Mouse (Mus musculus) myocyte (in vitro differentiated cells): ENCODE results near the gene Olfr697. TPM values are rescaled to one million over a fixed set of nuclear protein-coding genes. Genes with fewer than 3 reads are reported as not detected.
"Not testable (repeated sequence)": the region's sequence is repeated elsewhere in the genome, so short reads cannot be mapped to it uniquely, and the experiment has no call there.

Experiments
- H3K27me3 ChIP-seq: one replicate; pipeline ENCODE4 v1.6.1; 2011; ENCODE audit not compliant: control insufficient read depth, insufficient read depth, insufficient read length
- H3K36me3 ChIP-seq: one replicate; pipeline ENCODE4 v1.6.1; 2011; ENCODE audit not compliant: control insufficient read depth, insufficient read depth
- H3K4me2 ChIP-seq: one replicate; pipeline ENCODE4 v1.6.1; 2011; ENCODE audit warnings: low read depth, control low read depth
- H3K4me3 ChIP-seq: one replicate; pipeline ENCODE4 v1.5.1; 2011; ENCODE audit warnings: mild to moderate bottlenecking, control low read depth, moderate library complexity
- H3K79me2 ChIP-seq: one replicate; pipeline ENCODE4 v1.6.1; 2011; ENCODE audit not compliant: control insufficient read depth, insufficient read depth
- H3ac ChIP-seq: one replicate; pipeline ENCODE4 v1.6.1; 2011; ENCODE audit not compliant: control insufficient read depth, insufficient read length
- CEBPB ChIP-seq: IDR thresholded peaks from 2 replicates; pipeline ENCODE4 v1.6.1; 2011; ENCODE audit warnings: mild to moderate bottlenecking, moderate library complexity; ENCODE audit not compliant: poor library complexity, insufficient read depth, severe bottlenecking
- E2F4 ChIP-seq: IDR thresholded peaks from one replicate; pipeline ENCODE4 v1.6.1; 2011; ENCODE audit warnings: mild to moderate bottlenecking, control low read depth, moderate library complexity; ENCODE audit not compliant: insufficient read depth
- MAX ChIP-seq: IDR thresholded peaks from one replicate; pipeline ENCODE4 v1.6.1; 2011; ENCODE audit warnings: low read depth, mild to moderate bottlenecking, control low read depth
- MYOD1 ChIP-seq, 3 experiments: IDR thresholded peaks; one replicate each; pipeline ENCODE4 v1.6.1; 2011; ENCODE audit warnings: control low read depth in 2 of 3, low read depth in 2 of 3, mild to moderate bottlenecking in 2 of 3, moderate library complexity in 1 of 3; ENCODE audit not compliant: insufficient read length in 2 of 3, control insufficient read depth in 1 of 3
- MYOG ChIP-seq, 3 experiments: IDR thresholded peaks; one replicate each; pipeline ENCODE4 v1.6.1; 2011; ENCODE audit warnings: control low read depth in 2 of 3, low read depth in 2 of 3, mild to moderate bottlenecking in 2 of 3; ENCODE audit not compliant: insufficient read length in 2 of 3, control insufficient read depth in 1 of 3, insufficient read depth in 1 of 3
- POLR2A ChIP-seq: IDR thresholded peaks from one replicate; pipeline ENCODE4 v1.6.1; 2011; ENCODE audit warnings: low read depth, mild to moderate bottlenecking, control low read depth, moderate library complexity; ENCODE audit not compliant: insufficient read length
- POLR2AphosphoS2 ChIP-seq: IDR thresholded peaks from one replicate; pipeline ENCODE4 v1.6.1; 2011; ENCODE audit warnings: low read depth, control low read depth; ENCODE audit not compliant: insufficient read length
- REST ChIP-seq: IDR thresholded peaks from one replicate; pipeline ENCODE4 v1.6.1; 2011; ENCODE audit warnings: mild to moderate bottlenecking, control low read depth, moderate library complexity; ENCODE audit not compliant: insufficient read depth, insufficient read length
- SRF ChIP-seq: IDR thresholded peaks from one replicate; pipeline ENCODE4 v1.6.1; 2011; ENCODE audit warnings: low read depth; ENCODE audit not compliant: control insufficient read depth, insufficient read length
- TCF12 ChIP-seq: IDR thresholded peaks from one replicate; pipeline ENCODE4 v1.6.1; 2011; ENCODE audit warnings: mild to moderate bottlenecking, control low read depth; ENCODE audit not compliant: poor library complexity, insufficient read depth, severe bottlenecking
- TCF3 ChIP-seq: IDR thresholded peaks from one replicate; pipeline ENCODE4 v1.6.1; 2011; ENCODE audit warnings: low read depth, control low read depth; ENCODE audit not compliant: insufficient read length
- USF1 ChIP-seq: IDR thresholded peaks from one replicate; pipeline ENCODE4 v1.6.1; 2011; ENCODE audit warnings: low read depth, mild to moderate bottlenecking, control low read depth, moderate library complexity
- polyA plus RNA-seq: library from polyadenylated mRNA; unstranded; fragments of >200 nt; fragmentation: generic; extraction: Trizol; gene quantifications from one replicate; pipeline ENCODE4 v1.2.1, GENCODE M21; 2012; ENCODE audit warnings: missing spikeins

Olfr697 gene
- polyA plus RNA-seq, 1 experiment, result not detected

- H3K79me2 ChIP-seq, result no peaks in the 10 kb centered on the region
- H3K27me3 ChIP-seq, result no peaks in the 10 kb centered on the region
- no peaks in the 10 kb centered on the region for H3K36me3 ChIP-seq
- no peak overlapping the region for H3ac ChIP-seq
- no peak overlapping the region for H3K4me3 ChIP-seq
- TF ChIP-seq POLR2A (no peak), SRF (no peak), USF1 (no peak), MYOD1 (IDR thresholded peaks at IDR 0.05; ENCODE audit: control insufficient read depth in 1 of 3, insufficient read length in 2 of 3, low read depth in 2 of 3) (no peak), MAX (no peak), CEBPB (no peak), POLR2AphosphoS2 (no peak), E2F4 (no peak), TCF12 (no peak), TCF3 (no peak), REST (no peak), MYOG (IDR thresholded peaks at IDR 0.05; ENCODE audit: control insufficient read depth in 1 of 3, insufficient read depth in 1 of 3, insufficient read length in 2 of 3, low read depth in 2 of 3) (no peak)
- no peak overlapping the region for H3K4me2 ChIP-seq
Observed at GRCm38 (mm10) chr7:106711463-106711862, 30.8 kb downstream of the Olfr697 start.

GRCm38 (mm10) chr7:106707705-106708104 is 34.5 kb downstream of the Olfr697 start:
- H3K4me2 ChIP-seq, H3K36me3 ChIP-seq, H3K4me3 ChIP-seq, H3K79me2 ChIP-seq, H3ac ChIP-seq, H3K27me3 ChIP-seq: not testable (repeated sequence)

- no peak overlapping the region for H3K4me2 ChIP-seq
- no peaks in the 10 kb centered on the region for H3K27me3 ChIP-seq
- TF ChIP-seq POLR2A, result no peak
- TF ChIP-seq E2F4, result no peak
- TF ChIP-seq MAX, result no peak
- no peak for TF ChIP-seq POLR2AphosphoS2
- no peak for TF ChIP-seq TCF3
- TF ChIP-seq TCF12, result no peak
- TF ChIP-seq SRF, result no peak
- TF ChIP-seq CEBPB, result no peak
- TF ChIP-seq REST, result no peak
- TF ChIP-seq USF1, result no peak
- TF ChIP-seq MYOG (IDR thresholded peaks at IDR 0.05; ENCODE audit: control insufficient read depth in 1 of 3, insufficient read depth in 1 of 3, insufficient read length in 2 of 3, low read depth in 2 of 3), result no peak
- TF ChIP-seq MYOD1 (IDR thresholded peaks at IDR 0.05; ENCODE audit: control insufficient read depth in 1 of 3, insufficient read length in 2 of 3, low read depth in 2 of 3), result no peak
- H3ac ChIP-seq, result no peak overlapping the region
- no peak overlapping the region for H3K4me3 ChIP-seq
- no peaks in the 10 kb centered on the region for H3K36me3 ChIP-seq
- H3K79me2 ChIP-seq, result no peaks in the 10 kb centered on the region
Observed at GRCm38 (mm10) chr7:106696891-106697290, 45.4 kb downstream of the Olfr697 start.

- Histone ChIP-seq H3K36me3 (no peaks in the 10 kb centered on the region), H3K4me2 (no peak overlapping the region), H3K27me3 (no peaks in the 10 kb centered on the region), H3K79me2 (no peaks in the 10 kb centered on the region), H3K4me3 (no peak overlapping the region), H3ac (no peak overlapping the region)
- TF ChIP-seq MYOG (IDR thresholded peaks at IDR 0.05; ENCODE audit: control insufficient read depth in 1 of 3, insufficient read depth in 1 of 3, insufficient read length in 2 of 3, low read depth in 2 of 3), result no peak
- TF ChIP-seq MYOD1 (IDR thresholded peaks at IDR 0.05; ENCODE audit: control insufficient read depth in 1 of 3, insufficient read length in 2 of 3, low read depth in 2 of 3), result no peak
Observed at GRCm38 (mm10) chr7:106692976-106693375, 49.3 kb downstream of the Olfr697 start.

GRCm38 (mm10) chr7:106691714-106692113 is 50.5 kb downstream of the Olfr697 start, which contains the start of gene Olfr694:
Gene Olfr694, minus strand, starts transcription at chr7:106691814.
- Histone ChIP-seq H3K79me2 (no peaks in the 10 kb centered on the region), H3ac (no peak within 1 kb of the TSS), H3K27me3 (no peaks in the 10 kb centered on the region), H3K4me2 (no peak within 1 kb of the TSS), H3K36me3 (no peaks in the 10 kb centered on the region), H3K4me3 (no peak within 1 kb of the TSS)
- no peak for TF ChIP-seq POLR2A
- TF ChIP-seq MYOG (IDR thresholded peaks at IDR 0.05; ENCODE audit: control insufficient read depth in 1 of 3, insufficient read depth in 1 of 3, insufficient read length in 2 of 3, low read depth in 2 of 3), result no peak
- TF ChIP-seq E2F4, result no peak
- no peak for TF ChIP-seq POLR2AphosphoS2
- no peak for TF ChIP-seq REST
- no peak for TF ChIP-seq MAX
- TF ChIP-seq CEBPB, result no peak
- TF ChIP-seq TCF3, result no peak
- TF ChIP-seq SRF, result no peak
- TF ChIP-seq MYOD1 (IDR thresholded peaks at IDR 0.05; ENCODE audit: control insufficient read depth in 1 of 3, insufficient read length in 2 of 3, low read depth in 2 of 3), result no peak
- no peak for TF ChIP-seq TCF12
- TF ChIP-seq USF1, result no peak

Other genes with a start within 250 kb of the Olfr697 start
- gene Olfr693, start 61.9 kb downstream of the Olfr697 start, polyA plus RNA-seq, result not detected
- gene Olfr694, start 50.6 kb downstream of the Olfr697 start, polyA plus RNA-seq, result not detected
- not detected for gene Olfr695, start 26.0 kb downstream of the Olfr697 start, polyA plus RNA-seq
- gene Olfr698, start 13.0 kb upstream of the Olfr697 start, polyA plus RNA-seq, result not detected
- not detected for gene Olfr699, start 50.8 kb upstream of the Olfr697 start, polyA plus RNA-seq
- not detected for gene Olfr700, start 66.4 kb upstream of the Olfr697 start, polyA plus RNA-seq
- not detected for gene Olfr701, start 71.7 kb upstream of the Olfr697 start, polyA plus RNA-seq
- gene Olfr702, start 91.5 kb upstream of the Olfr697 start, polyA plus RNA-seq, result not detected
- not detected for gene Olfr703, start 100.9 kb upstream of the Olfr697 start, polyA plus RNA-seq
- not detected for gene Olfr704, start 120.7 kb upstream of the Olfr697 start, polyA plus RNA-seq
- not detected for gene Olfr705, start 134.4 kb upstream of the Olfr697 start, polyA plus RNA-seq
- not detected for gene Olfr706, start 145.7 kb upstream of the Olfr697 start, polyA plus RNA-seq
- gene Olfr707, start 158.8 kb upstream of the Olfr697 start, polyA plus RNA-seq, result not detected
- not detected for gene Olfr1532-ps1, start 165.6 kb upstream of the Olfr697 start, polyA plus RNA-seq
- gene Olfr709-ps1, start 189.8 kb upstream of the Olfr697 start, polyA plus RNA-seq, result not detected
- gene Olfr710, start 205.9 kb upstream of the Olfr697 start, polyA plus RNA-seq, result not detected
- gene Olfr6, start 221.5 kb upstream of the Olfr697 start, polyA plus RNA-seq, result not detected
- gene Olfr711, start 233.0 kb upstream of the Olfr697 start, polyA plus RNA-seq, result not detected